Mouse (Mus musculus) cerebellum, adult (tissue): ENCODE measurements around the gene Proz.
A peak's percentile ranks its signal among the peaks of the same experiment; 100 is the strongest.
"Not testable (repeated sequence)": the region's sequence is repeated elsewhere in the genome, so short reads cannot be mapped to it uniquely, and the experiment has no call there.

Source experiments
- ATAC-seq: cut with Nextera tagmentation; 2 replicates; pipeline ENCODE4 v1.9.2; 2017; ENCODE audit warnings: mild to moderate bottlenecking, moderate library complexity, mixed read lengths; ENCODE audit not compliant: insufficient number of reproducible peaks, low FRiP score, low TSS enrichment

Gene Proz

DNA sequence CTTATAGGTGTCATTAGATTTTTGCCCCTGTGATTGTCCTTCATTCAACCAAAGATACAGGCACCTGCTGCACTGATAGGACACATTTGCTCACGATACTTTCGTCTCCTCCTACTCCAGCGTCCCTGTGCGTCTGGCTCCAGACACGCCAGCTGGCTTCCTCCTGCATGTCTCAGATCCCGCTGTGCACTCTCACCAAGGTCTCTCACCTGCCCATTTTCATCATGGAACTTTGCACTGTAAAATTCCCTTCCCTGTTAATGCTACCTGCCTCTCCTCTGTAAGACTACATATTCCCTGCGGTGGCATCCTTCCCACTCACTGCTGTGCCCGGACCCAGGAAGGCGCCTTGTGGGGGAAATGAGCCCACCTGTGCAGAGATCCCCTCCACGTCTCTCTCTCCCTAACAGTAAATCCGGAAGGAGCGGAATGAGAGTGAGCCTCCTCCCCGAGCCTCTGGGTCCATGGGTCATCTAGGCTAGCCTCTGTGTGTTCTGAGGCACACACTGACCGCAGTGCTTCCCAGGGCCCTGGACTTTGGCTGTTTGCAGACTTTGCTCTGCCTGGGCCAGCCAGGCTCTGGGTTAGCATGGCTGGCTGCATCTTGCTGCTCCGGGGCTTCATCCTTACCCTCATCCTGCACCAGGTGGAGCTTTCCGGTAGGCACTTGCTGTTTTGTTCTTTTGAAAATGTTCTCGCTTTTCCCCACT lies at the start of gene Proz:
Gene Proz (plus strand): TSS at position 474 of the 710 bp plus-strand sequence.
- ATAC-seq = no peak

DNA sequence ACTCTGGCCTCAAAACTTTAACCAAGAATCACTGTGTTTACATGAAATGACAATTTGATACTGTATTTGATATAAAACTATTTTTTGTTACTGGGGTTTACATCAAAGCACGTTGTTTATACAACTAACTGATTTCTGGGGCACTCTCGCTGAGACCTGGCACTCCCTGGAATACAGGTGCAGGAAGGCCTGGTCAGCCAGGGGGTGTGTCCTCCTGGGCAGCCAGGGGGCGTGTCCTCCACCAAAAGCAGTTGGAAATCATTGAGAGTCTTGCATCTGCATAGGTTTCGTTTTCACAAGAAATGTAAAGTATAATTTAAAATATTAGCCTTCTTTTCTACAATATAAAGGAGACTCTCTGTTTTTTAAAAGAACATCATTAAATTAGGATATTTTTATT lies 41.2 kb upstream of the Proz start:
- ATAC-seq = no peak

- no peak for ATAC-seq
Measured at GRCm38 (mm10) chr8:13021830-13022229, 38.9 kb upstream of the Proz start.

DNA sequence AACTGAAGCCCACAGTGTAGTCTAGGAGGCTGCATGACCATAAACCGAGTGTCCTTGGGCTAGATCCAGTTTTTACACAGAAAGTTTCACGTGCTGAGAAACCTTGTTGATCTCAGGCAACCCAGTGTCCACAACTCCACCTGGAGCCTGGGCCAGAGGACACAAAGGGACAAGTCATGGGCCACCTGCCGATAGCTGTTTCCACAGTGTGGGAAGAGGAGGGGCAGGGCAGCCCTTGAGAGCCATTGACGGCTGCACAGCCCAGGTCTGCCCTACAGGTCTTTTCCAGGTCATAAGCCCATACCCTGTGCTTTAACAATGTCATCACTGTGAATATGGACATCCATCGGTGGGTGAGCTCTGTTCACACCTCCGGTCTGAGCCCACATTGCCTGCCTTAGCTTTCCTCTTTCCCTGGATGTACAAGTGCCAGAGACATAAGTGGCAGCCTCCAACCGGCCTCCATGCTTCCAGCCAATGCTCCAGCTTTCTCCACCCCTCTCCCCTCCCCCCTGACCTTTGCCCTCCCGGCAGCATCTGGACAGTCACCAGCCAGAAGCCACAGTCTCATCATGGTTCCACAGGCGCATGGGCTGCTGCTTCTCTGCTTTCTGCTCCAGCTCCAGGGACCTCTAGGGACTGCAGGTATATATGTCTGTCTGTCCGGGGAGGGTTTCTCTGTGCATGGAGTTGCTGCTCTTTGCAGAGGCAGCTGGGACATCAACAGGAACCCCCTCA lies 35.1 kb upstream of the Proz start, which contains the start of gene F7:
Gene F7 (plus strand): TSS at position 548 of the 738 bp plus-strand sequence.
- no peak for ATAC-seq

DNA sequence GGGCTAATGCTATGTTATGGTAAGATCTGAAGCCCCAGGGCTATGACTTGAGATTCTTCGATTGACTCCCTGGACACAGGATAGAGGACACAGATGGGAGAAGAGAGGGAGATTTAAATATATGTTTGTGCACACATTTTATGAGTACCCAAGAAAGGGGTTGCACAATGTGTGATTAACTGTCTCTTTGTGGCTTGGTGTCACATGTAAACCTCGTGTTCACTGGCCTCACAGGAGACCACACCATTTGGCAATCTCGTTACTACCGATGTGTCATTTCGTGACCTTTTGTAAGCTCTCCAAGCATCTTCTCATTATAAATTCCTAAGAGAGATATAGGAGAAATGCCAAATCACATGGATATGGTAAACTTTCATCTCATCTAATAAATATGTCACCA lies 33.1 kb upstream of the Proz start:
- ATAC-seq = no peak

- ATAC-seq = peak; percentile 47; the same call in 1 of the 2 replicates
Measured at GRCm38 (mm10) chr8:13028482-13028881, 32.2 kb upstream of the Proz start.

- ATAC-seq = no peak
Measured at GRCm38 (mm10) chr8:13036346-13036812, 24.3 kb upstream of the Proz start.

DNA sequence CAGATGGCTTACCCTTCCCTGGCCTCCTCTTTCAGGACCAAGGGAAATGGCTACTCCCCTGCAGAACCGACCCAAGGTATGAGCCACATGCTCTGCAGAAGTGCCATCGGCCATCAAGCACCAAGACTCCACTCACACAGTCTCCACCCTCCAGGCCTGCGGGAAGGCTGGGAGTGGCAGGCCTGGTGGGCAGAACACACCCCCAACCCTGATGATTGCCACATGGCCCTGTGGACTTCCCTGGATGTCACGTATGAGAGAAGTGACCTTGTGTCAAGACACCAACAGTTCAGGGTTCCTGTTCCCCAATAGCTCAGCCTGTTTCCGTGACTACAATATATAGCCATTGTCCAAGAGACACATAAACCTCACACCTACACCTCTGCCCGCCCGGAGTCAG lies 23.7 kb upstream of the Proz start, which contains the start of gene F10:
Gene F10 (plus strand): TSS at position 294 of the 400 bp plus-strand sequence.
- no peak for ATAC-seq

GRCm38 (mm10) chr8:13037569-13037968 lies 23.1 kb upstream of the Proz start:
- ATAC-seq = no peak

DNA sequence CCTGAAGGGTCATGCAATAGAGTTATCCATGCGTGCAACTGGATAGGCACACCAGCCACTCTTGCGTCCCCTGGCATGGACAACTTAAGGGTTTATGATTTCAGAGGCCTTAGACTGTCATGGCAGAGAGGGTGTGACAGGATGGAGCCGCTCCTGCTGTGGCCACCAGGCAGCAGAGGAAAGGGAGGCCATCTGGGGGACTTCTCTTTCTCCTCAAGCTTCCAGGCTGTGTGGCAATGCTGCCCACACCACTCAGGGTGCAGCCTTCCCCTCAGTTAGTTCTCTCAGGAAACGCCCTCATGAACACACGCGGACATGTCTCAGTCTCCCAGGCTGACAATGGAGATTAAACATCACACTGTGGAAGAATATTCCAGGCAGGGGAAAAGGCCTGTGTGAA lies 21.7 kb upstream of the Proz start:
- ATAC-seq = no peak

DNA sequence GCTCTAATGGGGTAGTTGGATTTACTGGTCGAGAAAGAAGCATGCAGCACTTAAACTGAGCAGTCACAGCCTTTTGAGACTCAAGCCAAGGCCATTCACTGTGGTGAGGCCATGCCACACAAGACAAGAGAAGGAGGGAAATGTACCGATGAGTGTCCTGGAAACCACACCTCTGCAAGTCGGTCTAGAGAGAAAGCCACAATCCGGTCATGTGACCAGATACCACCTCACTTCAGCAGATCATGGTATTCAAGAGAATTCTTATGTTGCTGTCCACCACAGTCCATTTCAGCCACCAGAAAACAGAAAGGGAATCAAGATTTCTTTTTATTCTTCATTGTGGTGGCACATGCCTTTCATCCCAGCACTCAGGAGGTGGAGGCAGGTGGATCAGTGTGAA lies 19.3 kb upstream of the Proz start:
- ATAC-seq = no peak

DNA sequence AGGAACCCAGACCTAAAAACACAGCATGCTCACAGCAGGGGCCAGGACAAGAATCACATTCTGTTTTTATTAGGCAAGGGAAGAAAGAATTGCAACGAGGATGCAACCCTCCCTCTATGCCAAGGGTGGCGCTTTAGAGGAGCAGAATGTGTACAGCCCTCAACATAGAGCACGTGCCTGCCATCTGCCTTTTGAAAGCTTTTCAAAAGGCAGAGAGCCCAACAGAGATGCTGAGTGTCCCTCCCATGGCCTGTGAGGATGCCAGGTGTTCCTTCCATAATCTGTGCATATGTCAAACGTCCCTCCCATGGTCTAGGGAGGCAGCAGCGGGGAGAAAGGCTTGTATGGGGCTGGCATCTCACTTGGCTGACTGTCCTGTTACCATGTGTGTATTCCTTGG lies 13.1 kb upstream of the Proz start:
- ATAC-seq = no peak

- no peak for ATAC-seq
Measured at GRCm38 (mm10) chr8:13050550-13050949, 10.2 kb upstream of the Proz start.

DNA sequence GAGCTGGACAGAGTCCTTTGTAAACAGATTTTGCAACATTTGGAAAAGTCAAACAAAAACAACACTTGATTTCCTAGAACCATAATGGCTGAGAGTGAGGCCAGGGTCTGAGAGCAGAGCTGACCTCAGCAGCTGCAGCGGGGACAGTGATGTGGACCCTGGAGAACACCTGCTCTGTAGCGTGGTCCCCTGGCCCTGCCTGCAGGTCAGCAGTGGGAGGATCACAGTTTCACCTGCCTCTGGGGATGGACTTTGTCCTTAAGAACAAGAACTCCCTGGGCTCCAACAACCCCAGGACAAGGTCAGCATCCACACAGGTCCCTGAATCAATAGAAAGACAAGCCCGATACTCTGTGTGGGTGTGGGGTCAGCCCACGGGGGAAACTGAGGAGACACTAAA lies 3.4 kb upstream of the Proz start:
- no peak for ATAC-seq

GRCm38 (mm10) chr8:13063112-13063511 lies 2.4 kb downstream of the Proz start:
- ATAC-seq = no peak

- no peak for ATAC-seq
Measured at GRCm38 (mm10) chr8:13073255-13073654, 12.5 kb downstream of the Proz start.

- no peak for ATAC-seq
Measured at GRCm38 (mm10) chr8:13075044-13075443, 14.3 kb downstream of the Proz start.

GRCm38 (mm10) chr8:13075579-13075978 lies 14.9 kb downstream of the Proz start:
- ATAC-seq = not testable (repeated sequence)

- no peak for ATAC-seq
Measured at GRCm38 (mm10) chr8:13077542-13077941, 16.8 kb downstream of the Proz start.

DNA sequence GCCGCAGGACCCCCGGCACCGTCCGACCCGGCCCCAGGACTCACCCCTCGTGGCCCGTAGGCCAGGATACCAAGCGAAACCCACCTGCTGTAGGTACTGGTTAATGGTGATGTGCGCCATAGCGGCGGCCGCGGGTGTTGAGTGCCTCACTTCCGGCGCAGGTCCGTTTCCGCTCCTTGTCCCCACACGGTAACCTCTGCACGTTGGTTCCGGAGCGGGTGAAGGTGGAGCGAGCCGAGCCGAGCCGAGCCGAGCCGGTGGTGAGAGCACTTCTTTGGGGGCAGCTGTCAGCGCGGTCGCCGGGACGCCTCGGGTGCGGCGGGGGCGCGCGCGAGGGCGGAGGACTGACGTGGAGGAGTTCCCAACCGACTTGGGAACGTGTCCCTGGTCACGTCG lies 44.0 kb downstream of the Proz start:
- peak; percentile 64 for ATAC-seq

GRCm38 (mm10) chr8:13105087-13105881 lies 44.6 kb downstream of the Proz start, which contains the start of the genes Pcid2 and Cul4a:
Gene Pcid2, minus strand, starts transcription at chr8:13105459.
Gene Cul4a, plus strand, starts transcription at chr8:13105621.
- ATAC-seq = peak; percentile 90
